Mouse (Mus musculus) intestine, embryonic 15.5 days (tissue): Measurements from ENCODE around the gene Lime1. TPM values are rescaled to one million over a fixed set of nuclear protein-coding genes. Genes with fewer than 3 reads are reported as not detected.

Experiments
- ATAC-seq: fragments of 200-750 bp; cut with Nextera tagmentation; 2 replicates; pipeline ENCODE4 v1.8.0; 2017; ENCODE audit warnings: moderate TSS enrichment, moderate library complexity
- H3K27ac ChIP-seq: fragments of 300-500 bp; sonication (generic); 2 replicates; pipeline ENCODE4 v1.5.1; 2015; ENCODE audit warnings: mild to moderate bottlenecking, inconsistent platforms
- H3K27me3 ChIP-seq: fragments of 300-500 bp; sonication (generic); replicated peaks from 2 replicates; pipeline ENCODE4 v1.6.1; 2015; ENCODE audit warnings: inconsistent platforms
- H3K36me3 ChIP-seq: fragments of 300-500 bp; sonication (generic); 2 replicates; pipeline ENCODE4 v1.6.1; 2015; ENCODE audit warnings: inconsistent platforms
- H3K4me1 ChIP-seq: fragments of 300-500 bp; sonication (generic); replicated peaks from 2 replicates; pipeline ENCODE4 v1.6.1; 2015; ENCODE audit warnings: inconsistent platforms
- H3K4me2 ChIP-seq: fragments of 300-500 bp; sonication (generic); replicated peaks from 2 replicates; pipeline ENCODE4 v1.6.1; 2015; ENCODE audit warnings: mild to moderate bottlenecking, inconsistent platforms
- H3K4me3 ChIP-seq: fragments of 300-500 bp; sonication (generic); replicated peaks from 2 replicates; pipeline ENCODE4 v1.5.1; 2015; ENCODE audit warnings: inconsistent platforms
- H3K9ac ChIP-seq: fragments of 300-500 bp; sonication (generic); 2 replicates; pipeline ENCODE4 v1.6.1; 2015; ENCODE audit warnings: inconsistent platforms
- H3K9me3 ChIP-seq: fragments of 300-500 bp; sonication (generic); 2 replicates; pipeline ENCODE4 v1.6.1; 2016; ENCODE audit warnings: inconsistent platforms
- WGBS: fragments of 180-500 bp; shearing (Covaris S2); methylation state at CpG from one replicate; pipeline ENCODE4 v1.1.7; 2015; 5-methylcytosine and 5-hydroxymethylcytosine counted together
- polyA plus RNA-seq: library from polyadenylated mRNA; unstranded; fragments of >200 nt; fragmentation: Nextera tagmentation; extraction: Ambion mirVana; gene quantifications from 2 replicates; pipeline ENCODE4 v1.2.1, GENCODE M21; 2015

The Lime1 gene
- polyA plus RNA-seq, 1 experiment from 2014 or later, result 17.1 TPM

GRCm38 (mm10) chr2:181394086-181394485, 14.2 kb downstream of the Lime1 start:
- H3K9me3 ChIP-seq, result no peaks in the 10 kb centered on the region
- 92% methylated on average over 3 of the region's 3 CpGs for WGBS

GRCm38 (mm10) chr2:181397207-181397761, 17.4 kb downstream of the Lime1 start:
- H3K27me3 ChIP-seq, result no peaks in the 10 kb centered on the region
- no peak overlapping the region for H3K4me2 ChIP-seq
- no peaks in the 10 kb centered on the region for H3K9me3 ChIP-seq
- no peaks in the 10 kb centered on the region for H3K4me1 ChIP-seq
- ATAC-seq, result no peak
- H3K9ac ChIP-seq, result no peak overlapping the region
- no peaks in the 10 kb centered on the region for H3K36me3 ChIP-seq
- WGBS, result 62% methylated on average over 5 of the region's 5 CpGs
- H3K4me3 ChIP-seq, result no peak overlapping the region
- no peak overlapping the region for H3K27ac ChIP-seq

More at GRCm38 (mm10) chr2:181394086-181394485, 14.2 kb downstream of the Lime1 start:
- no peaks in the 10 kb centered on the region for H3K4me1 ChIP-seq
- H3K36me3 ChIP-seq, result no peaks in the 10 kb centered on the region
- no peak overlapping the region for H3K4me2 ChIP-seq
- ATAC-seq, result no peak
- no peak overlapping the region for H3K9ac ChIP-seq
- no peak overlapping the region for H3K4me3 ChIP-seq
- no peaks in the 10 kb centered on the region for H3K27me3 ChIP-seq
- no peak overlapping the region for H3K27ac ChIP-seq

GRCm38 (mm10) chr2:181401497-181401896, 21.6 kb downstream of the Lime1 start:
- H3K36me3 ChIP-seq, result no peaks in the 10 kb centered on the region
- H3K4me1 ChIP-seq, result no peaks in the 10 kb centered on the region
- H3K27me3 ChIP-seq, result no peaks in the 10 kb centered on the region
- H3K4me3 ChIP-seq, result no peak overlapping the region
- H3K4me2 ChIP-seq, result no peak overlapping the region
- 8% methylated on average over 1 of the region's 1 CpGs for WGBS
- no peaks in the 10 kb centered on the region for H3K9me3 ChIP-seq
- ATAC-seq, result no peak
- H3K27ac ChIP-seq, result no peak overlapping the region
- no peak overlapping the region for H3K9ac ChIP-seq

GRCm38 (mm10) chr2:181403722-181404121, 23.8 kb downstream of the Lime1 start:
- ATAC-seq, result no peak
- Histone ChIP-seq H3K4me2 (no peak overlapping the region), H3K9me3 (no peaks in the 10 kb centered on the region), H3K27ac (no peak overlapping the region), H3K36me3 (no peaks in the 10 kb centered on the region), H3K9ac (no peak overlapping the region), H3K27me3 (no peaks in the 10 kb centered on the region), H3K4me1 (no peaks in the 10 kb centered on the region), H3K4me3 (no peak overlapping the region)
- 88% methylated on average over 3 of the region's 3 CpGs for WGBS

- H3K9me3 ChIP-seq, result no peaks in the 10 kb centered on the region
- H3K36me3 ChIP-seq, result no peaks in the 10 kb centered on the region
- no peak overlapping the region for H3K4me2 ChIP-seq
- no peak overlapping the region for H3K27ac ChIP-seq
- ATAC-seq, result no peak
- WGBS, result 76% methylated on average over 7 of the region's 7 CpGs
- no peak overlapping the region for H3K9ac ChIP-seq
- H3K4me1 ChIP-seq, result no peaks in the 10 kb centered on the region
- H3K27me3 ChIP-seq, result no peaks in the 10 kb centered on the region
- no peak overlapping the region for H3K4me3 ChIP-seq
These were observed 29.8 kb downstream of the Lime1 start for GRCm38 (mm10) chr2:181409643-181410042.

GRCm38 (mm10) chr2:181410760-181411473, 31.0 kb downstream of the Lime1 start:
- no peak overlapping the region for H3K9ac ChIP-seq
- no peaks in the 10 kb centered on the region for H3K36me3 ChIP-seq
- H3K9me3 ChIP-seq, result no peaks in the 10 kb centered on the region
- H3K4me1 ChIP-seq, result no peaks in the 10 kb centered on the region
- ATAC-seq, result peak; percentile 66; the same call in 1 of the 2 replicates
- WGBS, result 53% methylated on average over 4 of the region's 4 CpGs
- no peak overlapping the region for H3K4me2 ChIP-seq
- no peaks in the 10 kb centered on the region for H3K27me3 ChIP-seq
- no peak overlapping the region for H3K27ac ChIP-seq
- no peak overlapping the region for H3K4me3 ChIP-seq

- WGBS, result 47% methylated on average over 2 of the region's 2 CpGs
- H3K4me1 ChIP-seq, result no peaks in the 10 kb centered on the region
- no peaks in the 10 kb centered on the region for H3K36me3 ChIP-seq
- H3K27me3 ChIP-seq, result no peaks in the 10 kb centered on the region
- no peaks in the 10 kb centered on the region for H3K9me3 ChIP-seq
- H3K4me3 ChIP-seq, result no peak overlapping the region
- no peak overlapping the region; the same call in 1 of the 2 replicates for H3K9ac ChIP-seq
- no peak for ATAC-seq
- no peak overlapping the region for H3K27ac ChIP-seq
- no peak overlapping the region for H3K4me2 ChIP-seq
These were observed 33.3 kb downstream of the Lime1 start for GRCm38 (mm10) chr2:181413141-181413540.

- no peak for ATAC-seq
- WGBS, result 52% methylated on average over 3 of the region's 3 CpGs
- no peaks in the 10 kb centered on the region for H3K36me3 ChIP-seq
- H3K4me2 ChIP-seq, result no peak overlapping the region
- H3K4me1 ChIP-seq, result no peaks in the 10 kb centered on the region
- no peaks in the 10 kb centered on the region for H3K27me3 ChIP-seq
- H3K9me3 ChIP-seq, result no peaks in the 10 kb centered on the region
- no peak overlapping the region for H3K9ac ChIP-seq
- no peak overlapping the region for H3K27ac ChIP-seq
- no peak overlapping the region for H3K4me3 ChIP-seq
These were observed 36.1 kb downstream of the Lime1 start for GRCm38 (mm10) chr2:181415945-181416344.

- Histone ChIP-seq H3K27me3 (no peaks in the 10 kb centered on the region), H3K9me3 (no peaks in the 10 kb centered on the region), H3K4me1 (no peaks in the 10 kb centered on the region), H3K9ac (no peak overlapping the region), H3K36me3 (no peaks in the 10 kb centered on the region; the same call in 1 of the 2 replicates), H3K27ac (no peak overlapping the region), H3K4me3 (no peak overlapping the region), H3K4me2 (no peak overlapping the region)
- WGBS, result 80% methylated on average over 7 of the region's 7 CpGs
- no peak for ATAC-seq
These were observed 39.5 kb downstream of the Lime1 start for GRCm38 (mm10) chr2:181419359-181419758.

GRCm38 (mm10) chr2:181420426-181420825, 40.5 kb downstream of the Lime1 start:
- ATAC-seq, result no peak
- Histone ChIP-seq H3K36me3 (no peaks in the 10 kb centered on the region; the same call in 1 of the 2 replicates), H3K9me3 (no peaks in the 10 kb centered on the region), H3K27ac (no peak overlapping the region), H3K27me3 (no peaks in the 10 kb centered on the region), H3K4me1 (no peaks in the 10 kb centered on the region), H3K9ac (no peak overlapping the region), H3K4me2 (no peak overlapping the region), H3K4me3 (no peak overlapping the region)
- 71% methylated on average over 4 of the region's 4 CpGs for WGBS

- no peak for ATAC-seq
- 73% methylated on average over 4 of the region's 4 CpGs for WGBS
These were observed 41.2 kb downstream of the Lime1 start for GRCm38 (mm10) chr2:181420903-181421638.

GRCm38 (mm10) chr2:181423834-181424233, 44.0 kb downstream of the Lime1 start:
- Histone ChIP-seq H3K9ac (no peak overlapping the region), H3K4me3 (no peak overlapping the region), H3K27ac (no peak overlapping the region), H3K4me1 (no peaks in the 10 kb centered on the region), H3K36me3 (no peaks in the 10 kb centered on the region; the same call in 1 of the 2 replicates), H3K9me3 (no peaks in the 10 kb centered on the region), H3K4me2 (no peak overlapping the region), H3K27me3 (no peaks in the 10 kb centered on the region)
- WGBS, result 81% methylated on average over 9 of the region's 9 CpGs
- no peak for ATAC-seq

More at GRCm38 (mm10) chr2:181420903-181421638, 41.2 kb downstream of the Lime1 start:
- Histone ChIP-seq H3K4me3 (no peak overlapping the region), H3K4me2 (no peak overlapping the region), H3K9ac (no peak overlapping the region), H3K4me1 (no peaks in the 10 kb centered on the region), H3K27ac (no peak overlapping the region), H3K36me3 (no peaks in the 10 kb centered on the region; the same call in 1 of the 2 replicates), H3K9me3 (no peaks in the 10 kb centered on the region), H3K27me3 (no peaks in the 10 kb centered on the region)
